Mouse (Mus musculus) brain, embryonic 14.5 days (tissue): Measurements from ENCODE around the gene Podxl2. TPM values are rescaled to one million over a fixed set of nuclear protein-coding genes. Genes with fewer than 3 reads are reported as not detected.
A peak's percentile ranks its signal among the peaks of the same experiment; 100 is the strongest.

ENCODE experiments used
- DNase-seq: peaks from one replicate; pipeline ENCODE4 v3.0.0-alpha.2; 2011; ENCODE audit warnings: low read depth
- CTCF ChIP-seq: fragments of 200-500 bp; IDR thresholded peaks from 2 replicates; pipeline ENCODE4 v1.5.1; 2012; ENCODE audit warnings: inconsistent platforms, mild to moderate bottlenecking, moderate library complexity, borderline replicate concordance; ENCODE audit not compliant: insufficient read depth, insufficient read length; ENCODE audit errors: extremely low read depth
- POLR2A ChIP-seq: fragments of 200-500 bp; IDR thresholded peaks from 2 replicates; pipeline ENCODE4 v1.6.1; 2012; ENCODE audit warnings: mild to moderate bottlenecking, inconsistent platforms, borderline replicate concordance; ENCODE audit not compliant: poor library complexity, insufficient read depth, insufficient read length, severe bottlenecking; ENCODE audit errors: extremely low read depth
- polyA plus RNA-seq: library from polyadenylated mRNA; depleted of rRNA; stranded (reverse); fragments of >200 nt; gene quantifications from 2 replicates; pipeline ENCODE4 v1.2.3, GENCODE M21; 2012

The Podxl2 gene
- polyA plus RNA-seq, 1 experiment = 1,097 TPM

DNA sequence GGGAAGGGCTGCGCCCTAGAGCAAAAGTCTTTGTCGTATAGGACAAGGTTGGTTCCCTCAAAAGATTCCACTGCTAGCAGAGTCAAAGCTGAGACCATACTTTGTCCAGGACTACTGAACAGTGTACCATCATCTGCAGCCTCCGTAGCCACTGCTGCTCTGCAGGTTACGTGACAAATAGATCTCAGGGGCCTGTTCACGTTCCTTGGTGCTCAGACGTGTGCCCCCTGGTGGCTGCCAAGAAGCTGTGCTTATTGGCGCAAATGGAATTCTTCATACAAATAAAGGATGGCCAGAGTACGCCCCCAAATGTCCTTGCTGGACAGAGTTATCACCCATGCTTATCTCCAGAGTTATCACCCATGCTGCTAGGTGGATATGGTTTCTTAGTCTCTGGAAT, 43.4 kb downstream of the Podxl2 start:
- TF ChIP-seq POLR2A (no peak), CTCF (peak; percentile 93)
- peak; percentile 97 for DNase-seq

- DNase-seq = no peak
- TF ChIP-seq CTCF (no peak), POLR2A (no peak)
Observed at GRCm38 (mm10) chr6:88830112-88830702, 44.6 kb downstream of the Podxl2 start.

- TF ChIP-seq POLR2A (no peak), CTCF (no peak)
- DNase-seq = no peak
Observed at GRCm38 (mm10) chr6:88829579-88829978, 45.3 kb downstream of the Podxl2 start.

- TF ChIP-seq CTCF (no peak), POLR2A (no peak)
- DNase-seq = no peak
Observed at GRCm38 (mm10) chr6:88828206-88829009, 46.4 kb downstream of the Podxl2 start.

DNA sequence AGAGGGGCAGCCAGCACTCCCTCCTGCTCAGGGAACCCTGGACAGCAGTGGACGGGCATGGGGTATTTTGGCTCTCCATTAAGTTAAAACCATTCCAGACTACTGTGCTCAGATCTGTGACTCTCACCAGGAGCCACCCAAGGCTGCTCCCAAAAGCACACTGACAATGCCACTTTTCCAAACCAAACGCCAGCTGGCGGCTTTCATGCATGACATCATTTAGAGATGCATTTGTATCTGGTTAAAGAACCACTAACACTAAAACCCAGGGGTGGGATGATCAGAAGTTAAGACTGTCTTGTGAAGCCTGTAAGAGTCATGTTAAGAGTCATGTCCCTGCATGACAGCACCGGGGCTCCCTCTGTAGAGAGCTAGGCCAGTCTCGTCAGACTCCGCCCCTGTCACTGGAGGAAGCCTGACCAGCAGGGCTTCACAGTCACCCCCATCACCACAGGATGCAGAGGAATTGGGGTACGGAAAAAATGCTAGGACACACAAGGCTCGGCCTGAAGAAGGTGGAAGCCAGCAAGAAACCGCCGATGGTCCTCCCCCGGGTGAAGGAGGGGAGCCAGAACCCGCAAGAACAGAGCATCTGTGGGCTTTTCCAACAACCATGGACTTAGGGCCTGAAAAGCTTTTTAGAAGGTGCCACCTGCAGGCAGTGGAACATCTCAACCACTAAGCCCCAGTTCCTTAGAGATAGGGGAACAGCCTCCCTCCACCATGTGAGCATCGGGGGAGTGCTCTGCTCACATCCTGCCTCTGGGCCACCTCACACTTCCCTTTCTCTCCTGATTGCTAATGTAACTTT, 47.2 kb downstream of the Podxl2 start:
- no peak for TF ChIP-seq POLR2A
- no peak for TF ChIP-seq CTCF
- DNase-seq = peak; percentile 44

DNA sequence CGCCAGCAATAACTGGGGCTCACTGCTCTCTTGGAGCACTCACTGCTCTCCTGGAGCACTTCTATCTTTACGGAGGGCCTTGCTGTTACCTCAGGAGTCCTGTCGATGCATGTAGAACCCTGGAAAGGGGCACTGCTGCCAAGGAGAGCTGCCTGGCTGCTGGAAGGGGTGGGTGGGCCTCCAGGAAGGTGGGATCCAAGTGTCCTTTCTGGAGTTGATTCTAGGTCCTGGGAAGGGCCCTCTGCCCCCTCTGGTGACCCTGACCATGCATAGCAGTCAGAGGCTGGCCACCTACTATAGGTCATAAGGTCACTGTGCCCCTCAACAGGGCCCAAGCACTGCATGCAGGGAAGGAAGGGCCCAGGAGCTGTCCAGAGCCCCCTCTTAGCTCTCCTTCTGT, 47.9 kb downstream of the Podxl2 start:
- no peak for DNase-seq

DNA sequence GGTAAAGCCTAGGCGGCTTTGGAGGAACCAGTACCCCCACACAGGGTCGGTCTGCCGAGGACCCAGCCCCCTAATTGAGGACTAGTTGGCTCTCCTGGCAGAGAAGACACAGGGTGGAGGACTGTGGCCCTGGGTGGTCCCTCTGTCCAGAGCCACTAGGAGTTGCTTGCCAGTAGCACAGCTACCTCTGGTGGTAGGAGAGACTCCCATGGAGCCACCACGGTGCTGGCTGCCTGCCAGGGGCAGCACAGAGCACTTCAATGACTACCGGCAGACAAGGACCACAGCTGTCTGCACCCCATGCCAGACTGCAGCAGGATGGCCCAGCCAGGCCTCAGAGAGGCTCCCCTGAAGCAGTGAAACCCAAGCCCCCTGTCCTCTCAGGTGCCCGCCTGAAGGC, 48.3 kb downstream of the Podxl2 start:
- TF ChIP-seq CTCF = peak; percentile 58
- TF ChIP-seq POLR2A = no peak
- peak; percentile 88 for DNase-seq

More for the DNA sequence above, 47.9 kb downstream of the Podxl2 start:
- TF ChIP-seq POLR2A (no peak), CTCF (no peak)

- TF ChIP-seq POLR2A = no peak
- no peak for TF ChIP-seq CTCF
- DNase-seq = no peak
Observed at GRCm38 (mm10) chr6:88826088-88826487, 48.8 kb downstream of the Podxl2 start.

DNA sequence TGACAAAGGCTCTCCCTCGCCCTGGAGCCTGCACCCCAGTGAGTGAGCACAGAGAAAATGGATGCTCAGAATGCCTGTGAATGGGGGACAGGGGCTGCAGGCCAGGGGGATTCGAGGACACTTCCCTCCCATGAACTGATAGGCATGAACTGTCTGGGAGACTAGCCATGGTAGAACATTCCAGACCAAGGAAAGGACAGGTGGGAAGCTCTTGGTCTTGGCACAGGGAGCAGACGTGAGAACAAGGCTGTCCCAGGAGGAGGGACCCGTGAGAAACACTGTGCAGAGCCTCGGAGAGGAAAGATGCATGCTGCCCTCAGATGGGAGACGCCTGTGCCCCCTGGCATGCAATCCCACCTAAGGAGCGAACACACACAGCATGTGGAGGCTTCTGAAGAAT, 50.7 kb downstream of the Podxl2 start:
- TF ChIP-seq POLR2A = no peak
- no peak for TF ChIP-seq CTCF
- no peak for DNase-seq

- peak; percentile 33 for DNase-seq
- TF ChIP-seq POLR2A = no peak
- no peak for TF ChIP-seq CTCF
Observed at GRCm38 (mm10) chr6:88821901-88822300, 52.9 kb downstream of the Podxl2 start.

GRCm38 (mm10) chr6:88821294-88821693, 53.5 kb downstream of the Podxl2 start:
- DNase-seq = no peak
- TF ChIP-seq POLR2A (no peak), CTCF (no peak)
